Mouse (Mus musculus) limb, embryonic 15.5 days (tissue): ENCODE measurements around the gene Nkapl. TPM values are rescaled to one million over a fixed set of nuclear protein-coding genes. Genes with fewer than 3 reads are reported as not detected.
"Not testable (repeated sequence)": the region's sequence is repeated elsewhere in the genome, so short reads cannot be mapped to it uniquely, and the experiment has no call there.

Experiments used
- ATAC-seq: fragments of 200-750 bp; cut with Nextera tagmentation; 2 replicates; pipeline ENCODE4 v1.8.0; 2017; ENCODE audit warnings: low read depth, moderate TSS enrichment; ENCODE audit not compliant: insufficient number of reproducible peaks, low FRiP score, low TSS enrichment
- H3K27ac ChIP-seq: fragments of 300-500 bp; sonication (generic); 2 replicates; pipeline ENCODE4 v1.5.1; 2015; ENCODE audit warnings: moderate library complexity, mild to moderate bottlenecking, inconsistent platforms
- H3K27me3 ChIP-seq: fragments of 300-500 bp; sonication (generic); 2 replicates; pipeline ENCODE4 v1.6.1; 2015; ENCODE audit warnings: inconsistent platforms
- H3K36me3 ChIP-seq: fragments of 300-500 bp; sonication (generic); 2 replicates; pipeline ENCODE4 v1.6.1; 2015; ENCODE audit warnings: inconsistent platforms
- H3K4me1 ChIP-seq: fragments of 300-500 bp; sonication (generic); 2 replicates; pipeline ENCODE4 v1.6.1; 2015; ENCODE audit warnings: inconsistent platforms
- H3K4me2 ChIP-seq: fragments of 300-500 bp; sonication (generic); 2 replicates; pipeline ENCODE4 v1.6.1; 2015; ENCODE audit warnings: mild to moderate bottlenecking, inconsistent platforms
- H3K4me3 ChIP-seq: fragments of 300-500 bp; sonication (generic); 2 replicates; pipeline ENCODE4 v1.5.1; 2015; ENCODE audit warnings: mild to moderate bottlenecking, inconsistent platforms
- H3K9ac ChIP-seq: fragments of 300-500 bp; sonication (generic); 2 replicates; pipeline ENCODE4 v1.6.1; 2015; ENCODE audit warnings: inconsistent platforms
- H3K9me3 ChIP-seq: fragments of 300-500 bp; sonication (generic); 2 replicates; pipeline ENCODE4 v1.6.1; 2016; ENCODE audit warnings: inconsistent platforms
- WGBS: fragments of 180-500 bp; shearing (Covaris S2); methylation state at CpG from one replicate; pipeline ENCODE4 v1.1.7; 2015; 5-methylcytosine and 5-hydroxymethylcytosine counted together
- polyA plus RNA-seq: library from polyadenylated mRNA; unstranded; fragments of >200 nt; fragmentation: Nextera tagmentation; extraction: Ambion mirVana; gene quantifications from 2 replicates; pipeline ENCODE4 v1.2.1, GENCODE M21; 2015

The Nkapl gene
- polyA plus RNA-seq, result 2.2 and 2.3 TPM in 2 replicates

DNA sequence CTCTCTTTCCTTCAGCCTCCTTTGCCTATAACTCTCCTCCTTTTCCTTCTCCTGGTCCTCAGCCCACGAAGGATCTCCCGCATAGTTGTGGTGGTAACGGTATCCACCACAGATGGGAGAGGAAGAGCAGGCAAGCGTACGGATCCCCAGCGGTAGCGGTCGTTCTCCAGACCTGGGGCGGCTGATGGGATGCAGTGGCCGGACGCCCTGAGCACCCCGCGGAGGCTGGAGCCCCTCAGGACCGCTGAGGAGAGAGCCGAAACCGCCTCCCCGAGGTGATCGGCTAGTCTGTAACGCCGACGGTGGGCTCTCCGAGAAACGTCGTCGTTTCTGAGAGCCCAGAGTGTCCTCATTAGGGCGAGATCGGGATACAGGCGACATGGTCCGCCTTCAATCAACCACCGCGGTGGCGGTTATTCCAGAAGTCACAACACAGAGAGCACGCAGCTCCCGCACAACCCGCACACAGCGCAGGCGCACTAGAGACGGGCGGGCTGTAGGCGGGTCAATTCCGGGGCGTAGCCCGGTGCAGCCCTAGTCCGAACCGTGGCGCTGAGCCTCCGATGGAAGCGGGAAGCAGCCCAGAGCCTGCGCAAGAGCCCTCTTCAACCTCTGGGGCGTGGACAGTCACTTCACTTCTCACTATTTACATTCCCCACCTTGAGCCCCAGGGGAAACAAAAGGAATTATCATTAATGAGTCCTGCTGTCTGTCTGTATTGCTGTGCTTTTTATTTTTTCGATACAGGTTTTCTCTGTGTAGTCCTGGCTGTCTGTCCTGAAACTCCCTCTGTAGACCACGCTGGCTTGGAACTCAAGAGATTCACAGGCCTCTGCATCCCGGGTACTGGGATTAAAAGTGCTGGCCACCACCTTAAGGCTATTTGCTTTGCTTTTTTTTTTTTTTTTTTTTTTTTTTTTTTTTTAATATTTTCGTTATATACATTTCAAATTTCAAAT is at the start of gene Nkapl:
Nkapl (minus strand) TSS at position 449 of the 959 bp plus-strand sequence.
- Histone ChIP-seq H3K9me3 (no peaks in the 10 kb centered on the region), H3K4me2 (peak within 1 kb of the TSS; percentile 81), H3K36me3 (no peaks in the 10 kb centered on the region), H3K27ac (peak within 1 kb of the TSS; percentile 4; the same call in 1 of the 2 replicates), H3K27me3 (no peaks in the 10 kb centered on the region), H3K4me3 (peak within 1 kb of the TSS; percentile 50), H3K9ac (peak within 1 kb of the TSS; percentile 39; the same call in 1 of the 2 replicates), H3K4me1 (peaks cover 4% of the 10 kb centered on the region)
- WGBS, result under 1% methylated on average over 54 of the region's 54 CpGs
- ATAC-seq, result peak; percentile 91

DNA sequence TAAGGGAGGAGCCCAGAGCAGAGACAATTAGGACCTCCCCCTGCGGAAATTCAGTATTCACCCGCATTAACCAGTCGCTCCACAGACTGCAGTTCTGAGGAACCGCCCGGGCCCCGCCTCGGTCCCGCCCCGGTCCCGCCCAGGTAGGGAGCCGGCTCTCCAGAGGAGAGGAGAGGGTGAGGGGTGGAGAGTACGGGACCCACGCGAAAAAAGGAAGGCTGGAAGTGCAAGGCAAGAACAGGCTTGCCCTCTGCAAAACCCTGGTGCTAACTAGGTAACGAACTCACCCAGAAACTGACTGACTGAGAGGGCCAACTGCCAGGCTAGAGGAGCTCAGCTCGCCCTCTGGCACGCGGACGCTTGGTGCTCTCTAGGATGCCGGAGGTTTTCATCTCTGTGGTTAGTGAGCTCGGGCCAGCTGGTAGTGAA is 37.9 kb upstream of the Nkapl start:
- under 1% methylated on average over 21 of the region's 21 CpGs for WGBS
- no peaks in the 10 kb centered on the region for H3K27me3 ChIP-seq
- H3K4me3 ChIP-seq, result peak overlapping the region; percentile 64
- H3K27ac ChIP-seq, result peak overlapping the region; percentile 94
- no peaks in the 10 kb centered on the region for H3K36me3 ChIP-seq
- H3K4me2 ChIP-seq, result peak overlapping the region; percentile 52
- peaks cover 3% of the 10 kb centered on the region; the same call in 1 of the 2 replicates for H3K4me1 ChIP-seq
- peak; percentile 97 for ATAC-seq
- peak overlapping the region; percentile 37; the same call in 1 of the 2 replicates for H3K9ac ChIP-seq
- H3K9me3 ChIP-seq, result no peaks in the 10 kb centered on the region

DNA sequence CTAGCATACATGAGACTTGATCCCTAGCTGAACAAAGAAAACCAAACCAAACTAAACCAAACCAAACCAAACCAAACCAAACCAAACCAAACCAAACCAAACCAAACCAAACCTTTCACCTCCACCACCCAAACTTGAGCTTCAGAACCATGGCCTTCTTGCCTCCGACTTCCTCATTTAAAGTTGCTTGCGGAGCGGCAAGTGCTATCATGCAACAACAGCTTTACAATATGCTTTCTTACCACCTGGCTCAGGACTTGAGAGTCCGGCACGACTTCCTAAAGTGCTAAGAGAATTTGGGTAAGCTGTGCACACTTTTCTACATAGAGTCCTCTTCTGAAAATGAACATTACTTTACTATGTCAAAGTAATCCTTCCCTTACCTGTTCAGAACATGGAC is 34.0 kb upstream of the Nkapl start:
- 84% methylated on average over 5 of the region's 5 CpGs for whole genome bisulfite sequencing
- Histone ChIP-seq H3K4me2 (no peak overlapping the region), H3K9me3 (no peaks in the 10 kb centered on the region), H3K36me3 (no peaks in the 10 kb centered on the region), H3K9ac (no peak overlapping the region), H3K27ac (no peak overlapping the region), H3K4me1 (peaks cover 3% of the 10 kb centered on the region; the same call in 1 of the 2 replicates), H3K27me3 (no peaks in the 10 kb centered on the region), H3K4me3 (no peak overlapping the region)
- no peak for ATAC-seq

DNA sequence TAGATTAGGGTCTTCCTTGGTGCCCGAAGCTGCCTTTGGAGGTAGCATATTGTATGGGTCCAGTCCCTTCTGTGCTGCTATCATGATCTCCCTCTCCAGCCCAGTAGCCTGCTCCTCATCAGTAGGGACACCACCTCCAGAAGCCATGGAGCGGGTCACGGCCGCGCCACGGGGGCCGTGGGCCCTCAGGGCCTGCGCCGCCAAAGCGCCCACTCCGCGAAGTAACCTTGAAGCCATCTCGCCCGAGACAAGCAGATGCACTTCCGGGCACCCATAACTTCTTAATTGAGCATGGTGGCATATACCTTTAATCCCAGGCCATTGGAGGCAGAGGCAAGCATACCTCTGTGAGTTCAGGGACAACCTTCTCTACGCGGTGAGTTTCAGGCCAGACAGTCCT is 32.9 kb upstream of the Nkapl start, which contains the start of gene Gm11273:
Gm11273 (minus strand) TSS at position 237 of the 400 bp plus-strand sequence.
- H3K4me3 ChIP-seq, H3K36me3 ChIP-seq, H3K9me3 ChIP-seq, ATAC-seq, H3K9ac ChIP-seq, H3K27me3 ChIP-seq, H3K4me1 ChIP-seq, H3K27ac ChIP-seq, H3K4me2 ChIP-seq: not testable (repeated sequence)
- WGBS, result 94% methylated on average over 17 of the region's 17 CpGs

DNA sequence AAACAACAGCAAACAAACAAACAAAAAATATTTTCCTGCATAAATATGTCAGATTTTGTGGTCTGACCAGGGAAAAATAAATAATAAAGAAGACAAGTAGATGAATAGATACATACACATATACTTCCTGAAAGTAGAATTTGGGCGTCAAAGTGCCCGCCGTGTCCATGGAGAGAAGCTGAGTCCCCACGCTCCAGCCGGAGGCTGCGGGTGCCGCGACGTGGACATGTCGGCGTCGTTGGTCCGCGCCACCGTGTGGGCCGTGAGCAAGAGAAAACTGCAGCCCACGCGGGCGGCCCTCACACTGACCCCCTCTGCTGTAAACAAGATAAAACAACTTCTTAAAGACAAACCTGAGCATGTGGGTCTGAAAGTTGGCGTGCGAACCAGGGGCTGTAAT is 26.8 kb upstream of the Nkapl start, which contains the start of gene AK157302:
AK157302 (plus strand) TSS at position 144 of the 400 bp plus-strand sequence.
- ATAC-seq, result no peak
- WGBS, result 95% methylated on average over 21 of the region's 21 CpGs
- Histone ChIP-seq H3K27ac (no peak within 1 kb of the TSS), H3K4me3 (no peak within 1 kb of the TSS), H3K27me3 (no peaks in the 10 kb centered on the region), H3K36me3 (no peaks in the 10 kb centered on the region), H3K4me2 (no peak within 1 kb of the TSS), H3K9ac (no peak within 1 kb of the TSS), H3K9me3 (no peaks in the 10 kb centered on the region), H3K4me1 (no peaks in the 10 kb centered on the region)

DNA sequence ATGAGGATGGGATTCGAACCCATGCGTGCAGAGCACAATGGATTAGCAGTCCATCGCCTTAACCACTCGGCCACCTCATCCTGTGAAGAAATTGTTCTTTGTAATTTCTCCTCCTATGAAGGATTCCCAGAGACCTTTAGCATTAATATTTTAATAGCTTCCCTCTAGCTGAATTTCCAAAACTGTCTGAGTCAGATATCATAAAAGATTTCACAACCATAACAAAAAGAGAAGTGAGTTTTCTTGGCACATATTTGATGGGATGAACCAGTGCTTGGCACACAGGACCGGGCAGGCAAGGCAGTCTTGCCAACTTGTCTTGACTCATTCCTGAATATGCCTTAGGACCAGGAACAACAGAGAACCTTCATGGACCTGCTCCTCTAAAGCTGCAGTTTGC is 24.5 kb upstream of the Nkapl start:
- H3K4me3 ChIP-seq, result no peak overlapping the region
- H3K36me3 ChIP-seq, result no peaks in the 10 kb centered on the region
- H3K27me3 ChIP-seq, result no peaks in the 10 kb centered on the region
- H3K9me3 ChIP-seq, result no peaks in the 10 kb centered on the region
- H3K27ac ChIP-seq, result no peak overlapping the region
- no peak overlapping the region for H3K9ac ChIP-seq
- no peak overlapping the region for H3K4me2 ChIP-seq
- no peak for ATAC-seq
- no peaks in the 10 kb centered on the region for H3K4me1 ChIP-seq
- WGBS, result 87% methylated on average over 5 of the region's 5 CpGs

DNA sequence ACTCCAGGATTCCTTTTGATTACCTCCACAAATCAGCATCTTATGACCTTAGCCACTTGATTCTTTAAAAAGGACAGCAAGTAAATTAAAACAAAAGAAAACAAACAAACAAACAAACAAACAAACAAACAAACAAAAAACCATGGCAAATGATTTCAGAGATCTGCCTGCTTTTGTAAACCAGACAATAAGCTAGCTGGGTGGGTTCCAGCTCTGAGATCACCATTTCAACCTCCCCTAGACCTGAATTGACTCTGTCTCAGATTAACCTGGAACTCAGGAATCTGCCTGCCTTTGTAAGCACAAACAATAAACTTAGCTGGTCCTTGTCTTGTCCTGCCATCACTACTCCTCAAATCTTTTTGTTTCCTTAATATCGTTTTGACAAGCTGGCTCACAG is 18.6 kb upstream of the Nkapl start:
- no peak overlapping the region for H3K27ac ChIP-seq
- no peak for ATAC-seq
- H3K36me3 ChIP-seq, result peaks cover 15% of the 10 kb centered on the region; the same call in 1 of the 2 replicates
- H3K9ac ChIP-seq, result no peak overlapping the region
- WGBS, result 84% methylated on average over 1 of the region's 1 CpGs
- H3K4me2 ChIP-seq, result no peak overlapping the region
- H3K9me3 ChIP-seq, result no peaks in the 10 kb centered on the region
- H3K4me3 ChIP-seq, result no peak overlapping the region
- no peaks in the 10 kb centered on the region for H3K4me1 ChIP-seq
- no peaks in the 10 kb centered on the region for H3K27me3 ChIP-seq

DNA sequence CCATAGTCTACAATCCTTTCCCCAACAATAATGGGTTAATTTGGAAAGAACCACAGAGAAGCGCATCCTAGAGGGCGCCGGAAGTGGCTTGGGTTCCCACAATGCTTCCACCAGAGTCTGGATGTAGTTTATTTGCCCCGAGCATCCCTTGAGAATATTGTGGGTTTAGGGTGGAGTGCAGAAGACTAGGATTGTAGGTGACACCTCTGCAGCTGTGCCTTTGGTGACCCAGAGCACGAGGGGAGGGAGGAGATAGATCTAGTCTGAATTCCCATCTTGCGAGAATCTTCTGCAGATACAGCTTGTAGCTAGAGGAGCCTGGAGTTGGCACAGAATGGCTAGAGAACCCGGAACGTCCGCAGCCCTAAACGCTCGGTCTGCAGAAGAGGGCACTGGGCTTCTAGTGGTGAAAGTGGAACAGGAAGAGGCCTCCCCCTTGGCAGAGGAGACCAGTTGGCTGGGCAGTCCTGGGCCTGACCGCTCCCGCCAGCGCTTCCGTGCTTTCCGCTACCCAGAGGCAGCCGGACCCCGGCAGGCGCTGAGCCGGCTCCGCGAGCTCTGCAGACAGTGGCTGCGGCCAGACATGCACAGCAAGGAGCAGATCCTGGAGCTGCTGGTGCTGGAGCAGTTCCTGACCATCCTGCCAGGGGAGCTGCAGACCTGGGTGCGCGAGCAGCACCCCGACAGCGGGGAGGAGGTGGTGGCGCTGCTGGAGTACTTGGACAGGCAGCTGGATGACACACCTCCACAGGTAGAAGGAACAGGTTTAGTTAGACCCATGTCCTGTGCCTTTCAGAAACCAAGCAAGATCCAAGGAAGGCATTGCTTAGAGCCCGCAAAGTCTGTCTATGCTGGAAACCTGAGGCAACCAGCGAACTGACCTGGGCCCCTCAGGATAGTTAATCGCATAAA is 10.7 kb upstream of the Nkapl start, which contains the start of the genes Zkscan4 and Gm10065:
Zkscan4 (plus strand) TSS at position 149 of the 912 bp plus-strand sequence.
Gm10065 (minus strand) TSS at position 683 of the 912 bp plus-strand sequence.
- not testable (repeated sequence) for H3K4me1 ChIP-seq, H3K9me3 ChIP-seq, H3K36me3 ChIP-seq, H3K27me3 ChIP-seq
- WGBS, result 2% methylated on average over 30 of the region's 31 CpGs
- ATAC-seq, result peak; percentile 68
- peak within 1 kb of the TSS; percentile 50 for H3K9ac ChIP-seq
- H3K4me2 ChIP-seq, result peak within 1 kb of the TSS; percentile 69
- H3K4me3 ChIP-seq, result peak within 1 kb of the TSS; percentile 53
- peak within 1 kb of the TSS; percentile 80 for H3K27ac ChIP-seq

DNA sequence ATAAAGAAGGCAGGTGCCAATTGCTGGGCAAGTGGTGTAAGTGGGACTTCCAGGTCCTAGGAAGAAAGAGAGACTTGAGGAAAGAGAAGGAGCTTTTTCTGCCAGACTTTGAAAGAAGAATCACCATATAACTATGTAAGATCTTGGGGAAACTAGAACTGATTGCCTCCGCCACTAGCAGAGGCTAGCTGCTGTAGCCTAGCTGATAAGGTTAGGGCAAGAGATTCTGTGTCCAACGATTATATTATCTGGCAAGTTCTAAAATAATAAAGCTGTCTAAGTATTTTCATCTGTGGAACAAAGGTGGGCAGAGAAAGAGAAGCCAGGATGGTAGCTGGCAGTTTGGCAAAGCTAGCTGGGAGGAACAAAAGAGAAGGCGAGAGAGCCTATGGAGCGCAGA is 4.1 kb upstream of the Nkapl start:
- no peak overlapping the region for H3K4me2 ChIP-seq
- peaks cover 4% of the 10 kb centered on the region for H3K4me1 ChIP-seq
- H3K9ac ChIP-seq, result no peak overlapping the region
- no peaks in the 10 kb centered on the region for H3K27me3 ChIP-seq
- ATAC-seq, result no peak
- H3K4me3 ChIP-seq, result no peak overlapping the region
- WGBS, result 39% methylated on average over 4 of the region's 4 CpGs
- no peak overlapping the region for H3K27ac ChIP-seq
- no peaks in the 10 kb centered on the region for H3K9me3 ChIP-seq
- H3K36me3 ChIP-seq, result no peaks in the 10 kb centered on the region

DNA sequence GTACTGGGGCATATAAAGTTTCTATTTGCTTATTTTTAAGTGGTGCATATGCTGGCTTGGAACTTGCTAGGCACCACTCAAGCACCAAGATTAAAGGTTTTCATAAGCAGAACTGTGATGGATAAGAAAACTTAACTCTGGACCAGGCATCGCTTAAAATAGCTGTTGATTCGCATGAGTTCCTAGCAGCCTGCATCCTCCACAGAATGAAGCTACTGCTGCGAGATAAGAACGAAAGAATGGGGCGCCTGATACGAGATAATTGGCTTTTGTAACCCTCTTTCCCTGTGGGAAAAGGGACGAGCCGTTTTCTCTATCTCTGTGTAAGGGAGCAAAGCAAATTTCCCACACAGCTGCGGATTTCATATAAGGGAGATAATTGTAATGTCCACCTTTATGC is 788 bp upstream of the Nkapl start:
- no peaks in the 10 kb centered on the region for H3K36me3 ChIP-seq
- H3K9ac ChIP-seq, result no peak overlapping the region
- 41% methylated on average over 9 of the region's 9 CpGs for WGBS
- peak overlapping the region; percentile 81 for H3K4me2 ChIP-seq
- H3K4me3 ChIP-seq, result no peak overlapping the region
- no peaks in the 10 kb centered on the region for H3K9me3 ChIP-seq
- ATAC-seq, result no peak
- no peaks in the 10 kb centered on the region for H3K27me3 ChIP-seq
- H3K4me1 ChIP-seq, result peaks cover 4% of the 10 kb centered on the region
- no peak overlapping the region for H3K27ac ChIP-seq

DNA sequence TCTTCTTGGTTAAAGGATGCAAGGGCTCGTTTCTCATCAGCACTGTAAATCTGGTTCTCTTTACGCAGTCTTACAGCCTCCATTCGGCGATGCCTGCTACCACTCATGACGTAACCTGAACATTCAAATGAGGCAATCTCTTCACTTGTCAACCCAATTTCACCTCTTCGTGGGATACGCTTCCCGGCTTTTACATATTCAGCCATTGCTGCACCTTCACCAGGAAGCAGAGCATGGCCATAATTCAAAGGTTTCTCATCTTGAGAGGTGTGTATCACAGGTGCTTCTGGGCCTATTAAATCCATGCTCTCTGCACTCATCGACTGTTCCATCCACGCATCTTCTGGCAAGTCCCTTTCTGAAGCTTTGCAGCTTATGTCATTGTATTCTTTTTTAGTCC is 973 bp downstream of the Nkapl start:
- Histone ChIP-seq H3K36me3 (no peaks in the 10 kb centered on the region), H3K4me1 (peaks cover 4% of the 10 kb centered on the region), H3K27ac (no peak overlapping the region), H3K27me3 (no peaks in the 10 kb centered on the region), H3K9me3 (no peaks in the 10 kb centered on the region), H3K9ac (no peak overlapping the region), H3K4me3 (no peak overlapping the region), H3K4me2 (no peak overlapping the region)
- ATAC-seq, result no peak
- WGBS, result 85% methylated on average over 10 of the region's 10 CpGs
